Comparison of ENCODE assay signal across 27 mouse cellular contexts in the genomic region with DNA sequence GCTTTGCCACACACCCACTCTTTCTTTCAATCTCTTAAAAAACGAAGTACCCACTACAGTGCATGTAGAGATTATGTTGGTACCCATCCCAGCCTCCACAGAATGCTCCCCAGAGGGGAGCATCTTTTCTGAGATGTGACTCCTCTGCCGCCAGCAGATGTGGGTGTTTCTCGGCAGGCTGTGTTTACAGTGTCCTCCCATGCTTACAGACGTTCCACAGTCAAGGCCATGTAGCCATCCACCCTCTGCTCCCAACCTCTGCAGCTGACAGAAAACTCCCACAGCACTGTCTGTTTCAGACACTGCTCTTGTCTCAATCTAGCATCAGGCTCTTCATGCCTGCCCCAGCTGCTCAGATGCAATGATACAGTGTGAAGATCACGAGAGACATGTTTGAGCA.
"Had no signal": no experiment of that assay in that cellular context is flagged by ENCODE, and none has a peak within 500 bp of the region (broad histone marks: within the 10 kb centered on the region; RNA-seq: fewer than 3 reads in every experiment).

No protein-coding gene starts in this region.

- ATAC-seq: hindbrain, postnatal 0 days; intestine, embryonic 16.5 days; liver, embryonic 12.5 days had no signal

- H3K36me3 ChIP-seq: heart, embryonic 10.5 days; heart, embryonic 12.5 days; hindbrain, embryonic 10.5 days; hindbrain, embryonic 13.5 days; hindbrain, embryonic 15.5 days; kidney, embryonic 15.5 days; limb, embryonic 13.5 days; limb, embryonic 15.5 days; liver, embryonic 12.5 days had no signal

- H3K9me3 ChIP-seq: heart, embryonic 10.5 days; heart, embryonic 12.5 days; hindbrain, embryonic 10.5 days; hindbrain, embryonic 13.5 days; hindbrain, embryonic 15.5 days; kidney, embryonic 15.5 days; limb, embryonic 13.5 days; limb, embryonic 15.5 days; liver, embryonic 12.5 days had no signal

- H3K4me1 ChIP-seq: liver, embryonic 12.5 days had no signal

- H3K4me2 ChIP-seq: heart, embryonic 12.5 days; hindbrain, embryonic 13.5 days; hindbrain, embryonic 15.5 days; kidney, embryonic 15.5 days; limb, embryonic 13.5 days; limb, embryonic 15.5 days; liver, embryonic 12.5 days had no signal

- DNase-seq: gastrocnemius, adult 2 months; gastrocnemius, postnatal 10 days; gastrocnemius, postnatal 25 days; heart, adult 18-20 months; heart, postnatal 10 days; heart, postnatal 4 days; kidney, adult 11 months; kidney, adult 2 months; kidney, adult 9 months; kidney, postnatal 14 days; kidney, postnatal 36 days; layer of hippocampus, adult 9-11 months; layer of hippocampus, postnatal 36 days; left cerebral cortex, postnatal 4 days had no signal

- H3K4me3 ChIP-seq: gastrocnemius, adult 2 months; heart, embryonic 10.5 days; heart, embryonic 12.5 days; hindbrain, embryonic 10.5 days; hindbrain, embryonic 13.5 days; hindbrain, embryonic 15.5 days; kidney, embryonic 15.5 days; left cerebral cortex, adult 2 months; limb, embryonic 13.5 days; limb, embryonic 15.5 days; liver, embryonic 12.5 days had no signal

- H3K9ac ChIP-seq: heart, embryonic 12.5 days; hindbrain, embryonic 13.5 days; hindbrain, embryonic 15.5 days; kidney, embryonic 15.5 days; limb, embryonic 13.5 days; limb, embryonic 15.5 days; liver, embryonic 12.5 days had no signal

- H3K27ac ChIP-seq: gastrocnemius, adult 2 months; heart, embryonic 10.5 days; hindbrain, embryonic 10.5 days; hindbrain, embryonic 13.5 days; hindbrain, embryonic 15.5 days; hindbrain, postnatal 0 days; kidney, embryonic 15.5 days; kidney, postnatal 0 days; left cerebral cortex, adult 2 months; limb, embryonic 13.5 days; limb, embryonic 15.5 days; liver, embryonic 12.5 days had no signal

- H3K27me3 ChIP-seq: hindbrain, embryonic 15.5 days had no signal
